Mouse (Mus musculus): ENCODE data around the gene Ush2a. TPM values are rescaled to one million over a fixed set of nuclear protein-coding genes. Genes with fewer than 3 reads are reported as not detected.

The Ush2a gene
- total RNA-seq, 2 experiments from 2014 or later = not detected

DNA sequence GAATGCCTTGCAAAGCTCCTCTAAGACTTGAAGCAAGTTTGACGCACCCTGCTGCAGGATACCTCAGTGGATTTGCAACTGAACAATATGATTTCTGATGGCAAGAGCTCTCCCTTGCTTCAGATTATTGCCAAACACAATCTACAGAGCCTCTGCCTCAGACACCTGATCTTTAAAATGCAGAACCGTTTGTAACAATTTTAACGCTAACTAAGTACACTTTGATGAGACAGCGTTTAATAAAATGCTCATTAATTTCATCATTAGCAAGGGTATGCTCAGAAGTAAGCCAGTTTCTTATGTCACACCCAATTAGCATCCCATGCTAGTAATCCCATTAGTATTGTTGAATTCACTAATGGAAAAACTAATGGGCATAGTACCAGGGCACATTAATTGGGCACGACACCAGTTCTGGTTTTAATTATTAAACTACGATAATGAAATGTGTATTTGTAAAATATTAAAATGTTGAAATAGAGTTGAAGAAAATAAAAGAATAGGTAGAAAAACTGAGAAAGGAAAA, 267.8 kb downstream of the Ush2a start:
- no peak for ATAC-seq (replicated peaks; ENCODE audit: low FRiP score, poor library complexity, severe bottlenecking)

DNA sequence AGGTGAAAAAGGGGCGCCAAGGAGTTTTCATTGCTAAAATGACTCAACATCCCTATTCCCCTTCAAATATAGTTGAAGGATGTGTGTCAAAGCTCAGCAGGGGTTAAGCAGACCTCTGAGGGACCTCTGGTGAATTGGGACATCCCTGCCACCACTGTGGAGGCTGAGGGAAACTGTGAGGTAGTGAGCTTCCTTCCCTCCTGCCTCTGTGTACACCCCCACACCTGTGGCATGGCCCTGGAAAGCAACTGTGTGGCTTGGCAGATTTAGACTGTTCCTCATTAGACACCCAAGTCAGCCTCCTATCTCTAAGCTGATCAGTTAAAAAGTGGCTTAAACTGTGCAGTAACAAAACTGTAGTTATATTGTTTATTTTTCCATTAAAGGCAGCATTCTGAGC, 275.2 kb downstream of the Ush2a start:
- no peak for ATAC-seq (replicated peaks; ENCODE audit: low FRiP score, poor library complexity, severe bottlenecking)

DNA sequence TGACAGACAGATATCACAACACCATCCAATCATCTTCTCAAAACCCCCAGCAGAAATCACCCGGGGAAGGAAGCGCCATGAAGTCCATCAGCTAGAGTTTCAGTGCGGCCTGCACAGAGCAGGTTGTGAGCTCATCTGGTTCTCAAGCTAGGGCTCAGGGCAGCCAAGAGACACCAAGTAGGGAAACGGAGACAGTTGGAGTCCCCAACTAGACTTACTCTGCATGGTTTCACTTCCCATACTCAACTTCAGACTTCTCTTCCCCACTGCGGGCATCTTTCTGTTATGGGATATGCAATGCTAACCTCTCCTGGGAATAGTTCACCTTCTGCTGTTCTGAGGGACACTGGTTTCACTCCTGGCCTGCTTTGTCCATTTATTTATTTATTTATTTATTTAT, 277.8 kb downstream of the Ush2a start:
- ATAC-seq (replicated peaks; ENCODE audit: low FRiP score, poor library complexity, severe bottlenecking) = no peak

DNA sequence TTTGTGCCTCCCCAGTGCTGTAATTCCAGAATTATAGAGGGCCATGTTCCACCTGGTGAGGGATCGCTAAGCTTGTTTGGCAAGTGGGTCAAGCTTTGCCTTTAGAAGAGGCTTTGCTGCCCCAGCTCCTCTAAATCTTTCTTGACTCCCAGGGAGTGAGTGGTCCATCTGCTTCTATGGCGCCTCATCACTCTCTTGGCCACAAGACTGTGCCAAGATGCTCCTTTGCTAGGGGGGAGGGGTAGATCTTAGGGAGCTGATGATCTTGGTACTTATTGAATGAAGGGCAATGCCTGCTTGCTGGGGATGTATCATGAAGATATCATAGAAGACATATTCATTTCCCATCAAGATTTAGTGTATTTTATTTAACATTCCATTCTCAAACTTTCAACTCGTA, 279.7 kb downstream of the Ush2a start:
- ATAC-seq (replicated peaks; ENCODE audit: low FRiP score, poor library complexity, severe bottlenecking) = no peak

DNA sequence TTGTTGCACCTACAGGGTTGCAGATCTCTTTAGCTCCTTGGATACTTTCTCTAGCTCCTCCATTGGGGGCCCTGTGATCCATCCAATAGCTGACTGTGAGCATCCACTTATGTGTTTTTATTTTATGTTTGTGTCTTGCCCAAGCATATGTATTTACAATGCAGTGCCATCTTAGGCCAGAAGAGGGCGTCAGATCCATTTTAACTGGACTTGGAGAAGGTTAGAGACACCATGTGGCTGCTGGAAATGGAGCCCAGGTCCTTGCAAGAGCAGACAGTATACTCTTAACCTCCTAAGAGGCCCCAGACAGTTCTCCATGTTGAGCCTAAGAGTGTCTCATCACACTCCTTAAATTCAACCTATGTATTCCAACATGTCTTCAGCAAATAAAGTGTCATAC, 281.5 kb downstream of the Ush2a start:
- ATAC-seq (replicated peaks; ENCODE audit: low FRiP score, poor library complexity, severe bottlenecking) = no peak

DNA sequence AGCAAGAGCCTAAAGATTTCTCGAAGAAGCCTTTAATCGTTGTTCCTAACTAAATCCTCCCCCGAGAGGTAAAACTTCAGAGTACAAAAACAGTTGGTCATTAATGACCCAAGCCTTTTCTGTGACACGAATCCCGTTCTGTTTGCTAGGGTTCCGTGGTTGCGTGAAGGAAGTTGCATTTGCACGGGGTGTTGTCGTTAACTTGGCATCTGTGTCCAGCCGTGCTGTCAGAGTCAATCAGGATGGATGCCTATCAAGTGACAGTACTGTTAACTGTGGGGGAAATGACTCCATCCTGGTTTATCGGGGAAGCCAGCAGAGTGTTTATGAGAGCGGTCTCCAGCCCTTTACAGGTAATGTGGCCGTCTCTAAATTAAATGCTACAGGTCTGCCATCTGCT, 287.9 kb downstream of the Ush2a start:
- ATAC-seq (replicated peaks; ENCODE audit: low FRiP score, poor library complexity, severe bottlenecking) = no peak

DNA sequence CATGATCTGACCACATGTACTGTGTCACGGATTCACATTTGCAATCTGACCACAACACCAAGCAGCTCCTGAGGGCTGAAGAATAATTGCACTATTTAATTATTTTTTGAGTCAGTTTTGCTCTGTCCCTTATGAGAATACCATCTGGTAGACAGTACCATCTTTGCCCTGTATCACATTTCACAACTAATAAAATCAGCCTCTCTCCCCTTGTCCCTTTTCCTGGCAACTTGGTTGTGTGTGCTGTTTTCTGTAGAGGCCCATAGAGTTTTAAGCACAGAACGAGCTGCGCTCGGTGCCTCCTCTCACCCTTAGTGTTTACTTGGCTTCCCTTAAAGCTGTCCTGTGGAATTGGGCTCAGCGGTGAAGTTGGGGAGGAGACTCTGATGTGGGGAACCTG, 290.0 kb downstream of the Ush2a start:
- ATAC-seq (replicated peaks; ENCODE audit: low FRiP score, poor library complexity, severe bottlenecking) = no peak

DNA sequence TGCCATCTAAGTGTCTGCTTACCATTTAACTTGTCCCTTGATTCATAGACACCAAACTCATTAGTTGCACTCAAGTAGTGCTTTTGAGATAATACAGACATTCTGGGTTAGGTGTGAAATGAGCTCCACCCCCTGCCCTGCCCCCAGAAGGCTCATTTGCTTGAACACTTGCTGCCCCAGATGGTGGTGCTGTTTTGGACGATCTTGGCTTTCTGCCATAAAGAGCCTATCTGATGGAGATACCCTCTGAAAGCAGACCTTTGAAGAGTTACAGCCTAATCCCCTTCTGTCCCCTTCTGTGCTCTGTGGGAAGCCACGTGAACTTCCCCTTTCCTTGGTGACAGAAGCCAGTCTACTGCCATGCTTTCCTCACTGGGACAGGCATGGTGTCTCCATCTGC, 297.1 kb downstream of the Ush2a start:
- ATAC-seq (replicated peaks; ENCODE audit: low FRiP score, poor library complexity, severe bottlenecking) = no peak

DNA sequence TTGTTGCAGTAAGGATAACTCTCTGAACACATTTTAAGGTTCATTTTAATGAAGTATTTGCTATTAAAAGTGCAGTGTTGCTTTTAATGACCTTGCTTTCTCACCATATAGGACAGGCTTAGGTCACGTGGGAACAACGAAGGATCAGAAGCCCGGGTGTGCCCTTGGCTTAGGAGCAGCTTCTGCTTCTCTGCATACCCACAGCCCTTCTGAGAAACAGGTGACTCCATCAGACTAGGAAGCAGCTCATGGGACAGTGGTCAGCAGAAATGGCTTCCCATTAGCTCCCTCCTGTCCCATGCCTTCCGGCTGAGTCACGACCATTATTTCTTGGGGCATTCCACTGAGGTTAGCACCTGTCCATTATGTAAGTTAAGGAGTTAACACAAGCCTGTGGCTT, 304.4 kb downstream of the Ush2a start:
- ATAC-seq (replicated peaks; ENCODE audit: low FRiP score, poor library complexity, severe bottlenecking) = no peak

DNA sequence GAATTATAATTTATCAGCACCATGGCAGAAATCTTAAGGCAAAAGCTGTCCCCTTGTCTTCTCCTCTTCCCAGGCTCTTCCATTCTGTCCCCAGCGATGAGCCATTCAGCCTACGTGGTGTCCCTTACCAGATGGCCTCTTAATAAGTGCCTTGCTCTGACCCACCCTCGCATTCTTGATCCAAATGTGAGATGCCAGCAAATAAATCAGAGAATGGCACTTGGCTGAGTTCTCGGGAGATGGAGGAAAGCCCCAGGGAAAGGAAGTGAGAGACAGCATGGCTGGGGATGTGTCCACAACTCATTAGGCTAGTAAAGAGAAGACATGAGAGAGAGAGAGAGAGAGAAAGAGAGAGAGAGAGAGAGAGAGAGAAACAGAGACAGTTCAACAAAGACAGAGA, 305.7 kb downstream of the Ush2a start:
- no peak for ATAC-seq (replicated peaks; ENCODE audit: low FRiP score, poor library complexity, severe bottlenecking)

DNA sequence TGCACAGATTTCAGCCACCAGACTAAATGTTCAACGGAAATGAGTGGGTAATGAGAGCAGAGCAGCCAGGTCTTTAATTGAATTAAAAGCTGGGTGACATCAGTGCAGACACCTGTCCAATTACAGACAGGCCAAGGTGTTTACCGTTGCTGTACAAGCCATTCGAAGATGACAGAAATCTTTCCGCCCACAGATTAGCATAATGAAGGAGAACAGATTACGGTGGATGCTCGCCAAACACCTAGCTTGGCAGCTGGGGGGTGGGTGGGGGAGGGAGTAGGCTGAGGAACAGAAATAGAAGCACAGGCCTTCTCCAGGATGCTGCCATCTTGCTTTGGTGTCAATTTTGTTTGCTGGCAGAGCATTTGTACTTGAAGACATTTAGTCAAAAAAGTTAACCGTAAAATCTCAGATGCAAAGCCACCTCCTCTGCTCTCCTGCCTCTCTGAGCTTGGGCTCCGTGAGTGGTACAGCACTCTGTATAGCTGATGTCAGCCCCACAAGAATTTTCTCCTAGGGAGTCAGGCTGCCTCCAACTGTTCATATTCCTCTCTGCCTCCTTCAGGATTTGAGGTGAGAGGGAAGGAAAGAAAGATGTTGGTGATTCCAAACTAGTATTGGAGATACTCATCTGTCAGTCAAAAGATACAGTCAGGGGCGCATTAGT, 306.6 kb downstream of the Ush2a start:
- ATAC-seq (replicated peaks; ENCODE audit: low FRiP score, poor library complexity, severe bottlenecking) = no peak

DNA sequence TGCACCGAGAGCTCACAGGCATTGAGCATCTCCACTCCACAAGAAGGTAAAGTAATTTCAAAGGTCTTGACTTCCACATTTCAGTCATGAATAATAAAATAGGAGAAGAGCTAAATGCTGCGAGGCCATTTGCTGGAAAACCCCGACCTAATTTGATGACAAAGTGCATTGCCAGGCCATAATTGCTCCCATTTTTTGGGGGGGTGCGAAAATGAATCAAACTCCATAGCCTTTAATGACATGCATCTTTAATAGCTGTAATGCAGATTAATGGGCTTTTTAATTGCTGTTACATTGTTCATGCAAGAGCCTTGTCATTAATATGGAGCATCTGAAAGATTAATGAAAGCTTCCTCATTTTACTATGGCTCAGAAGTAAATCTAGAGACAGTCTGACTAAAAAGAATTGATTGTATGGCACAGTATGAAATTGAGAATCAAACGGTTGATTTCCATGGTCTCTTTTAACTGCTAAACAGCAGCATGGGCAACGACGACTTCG, 314.5 kb downstream of the Ush2a start:
- no peak for ATAC-seq (replicated peaks; ENCODE audit: low FRiP score, poor library complexity, severe bottlenecking)

DNA sequence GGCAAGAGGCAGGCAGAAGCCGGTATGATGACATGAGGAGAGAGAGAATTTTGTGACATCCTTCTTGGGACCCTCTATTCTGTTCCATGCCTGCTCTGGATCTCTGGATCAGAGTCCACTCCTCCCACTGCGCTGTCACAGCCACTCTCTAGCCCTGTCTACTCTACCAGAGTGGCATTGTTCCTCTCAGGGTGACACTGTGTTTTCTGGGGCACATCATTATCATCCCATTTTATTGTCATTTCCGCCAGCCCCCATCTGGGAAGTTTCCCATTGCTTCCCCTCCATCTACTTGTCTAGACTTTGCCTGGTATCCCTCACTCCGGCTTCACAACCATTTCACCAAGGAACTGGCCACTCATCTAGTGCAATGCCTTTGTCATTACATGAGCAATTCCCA, 315.6 kb downstream of the Ush2a start:
- no peak for ATAC-seq (replicated peaks; ENCODE audit: low FRiP score, poor library complexity, severe bottlenecking)

DNA sequence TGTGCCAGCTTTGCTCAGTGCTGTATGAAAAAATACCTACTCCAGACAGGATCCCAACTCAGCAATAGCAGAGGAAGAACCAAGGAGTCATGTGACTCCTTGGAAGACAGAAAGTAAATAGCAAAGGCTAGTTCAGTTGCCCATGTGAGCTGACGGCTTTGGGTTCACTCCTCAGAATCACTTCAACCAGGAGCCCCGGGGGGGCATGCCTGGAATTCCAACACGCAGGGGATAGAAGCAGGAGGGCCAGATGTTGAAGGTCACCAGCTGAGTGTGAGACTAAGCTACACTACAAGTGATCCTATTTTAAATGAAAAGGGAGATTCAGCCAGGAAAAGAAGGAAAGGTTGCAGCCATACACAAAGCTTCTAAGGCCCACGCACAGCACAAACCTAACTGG, 319.3 kb downstream of the Ush2a start:
- ATAC-seq (replicated peaks; ENCODE audit: low FRiP score, poor library complexity, severe bottlenecking) = no peak

DNA sequence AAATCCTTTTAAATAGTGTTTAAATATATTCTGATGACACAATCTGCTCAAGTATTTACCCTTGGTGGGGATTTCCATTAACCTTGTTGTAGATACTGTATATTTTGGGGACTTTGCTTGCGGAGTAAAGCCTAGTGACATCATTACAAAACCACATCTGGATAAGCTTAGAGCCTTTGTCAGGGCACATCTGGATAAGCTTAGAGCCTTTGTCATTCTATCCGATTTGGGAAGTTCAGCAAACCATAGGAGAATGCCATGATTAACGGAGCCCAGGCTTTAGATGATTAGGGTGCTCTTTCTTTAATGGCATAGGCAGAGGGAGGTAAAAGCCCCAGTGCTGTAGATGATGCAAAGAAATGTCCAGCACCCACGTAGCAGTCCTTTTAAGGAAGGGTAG, 333.4 kb downstream of the Ush2a start:
- ATAC-seq (replicated peaks; ENCODE audit: low FRiP score, poor library complexity, severe bottlenecking) = no peak

DNA sequence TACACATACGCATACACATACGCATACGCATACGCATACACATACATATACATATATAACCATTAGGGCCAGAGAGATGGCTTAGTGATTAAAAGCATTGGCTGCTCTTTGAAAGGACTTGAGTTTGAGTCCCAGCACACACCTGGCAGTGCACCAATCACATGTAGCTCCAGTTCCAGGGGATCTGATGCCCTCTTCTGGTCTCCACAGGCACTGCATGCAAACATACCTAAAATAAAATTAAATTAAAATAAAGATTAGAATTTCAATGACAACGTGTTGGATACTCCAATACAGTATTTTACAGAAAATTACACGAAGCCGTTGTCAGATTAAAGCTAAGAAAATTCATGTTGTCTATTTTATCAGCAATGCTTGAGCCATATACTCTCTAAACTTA, 336.2 kb downstream of the Ush2a start:
- no peak for ATAC-seq (replicated peaks; ENCODE audit: low FRiP score, poor library complexity, severe bottlenecking)

DNA sequence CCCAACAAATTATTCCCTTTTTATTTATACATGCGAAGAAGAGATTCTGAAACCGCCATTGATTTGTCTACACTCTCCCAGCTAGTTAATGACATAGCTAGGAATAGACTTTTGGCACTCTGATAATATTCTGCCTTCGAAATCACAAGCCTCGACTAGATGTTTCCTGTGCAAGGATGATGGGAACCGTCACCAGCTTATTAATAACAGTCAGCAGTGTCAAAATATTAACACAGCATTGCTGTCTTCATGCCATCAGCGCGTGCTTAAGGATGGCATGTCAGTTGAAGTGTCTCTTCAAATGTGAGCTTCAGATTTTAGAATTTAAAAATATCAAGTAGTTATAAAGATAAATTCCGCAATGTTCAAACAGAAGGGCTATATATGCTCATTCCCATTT, 337.3 kb downstream of the Ush2a start:
- no peak for ATAC-seq (replicated peaks; ENCODE audit: low FRiP score, poor library complexity, severe bottlenecking)

DNA sequence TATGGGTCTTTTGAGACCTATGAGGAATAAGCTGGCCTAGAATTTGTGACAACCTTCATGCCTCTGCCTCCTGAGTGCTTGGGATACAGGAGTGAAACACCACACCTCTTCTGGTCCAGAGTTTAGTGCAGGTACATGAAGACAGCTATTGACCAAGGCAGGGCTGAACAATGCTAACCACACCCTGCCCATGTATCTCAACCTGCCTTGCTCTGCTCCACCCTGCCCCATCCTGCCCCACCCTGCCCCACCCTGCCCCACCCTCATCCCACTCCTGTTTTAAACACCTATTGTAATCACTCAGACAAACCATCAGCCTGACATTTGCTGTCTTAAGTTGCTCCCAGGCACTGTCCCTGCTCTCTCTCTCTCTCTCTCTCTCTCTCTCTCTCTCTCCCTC, 344.6 kb downstream of the Ush2a start:
- ATAC-seq (replicated peaks; ENCODE audit: low FRiP score, poor library complexity, severe bottlenecking) = no peak

DNA sequence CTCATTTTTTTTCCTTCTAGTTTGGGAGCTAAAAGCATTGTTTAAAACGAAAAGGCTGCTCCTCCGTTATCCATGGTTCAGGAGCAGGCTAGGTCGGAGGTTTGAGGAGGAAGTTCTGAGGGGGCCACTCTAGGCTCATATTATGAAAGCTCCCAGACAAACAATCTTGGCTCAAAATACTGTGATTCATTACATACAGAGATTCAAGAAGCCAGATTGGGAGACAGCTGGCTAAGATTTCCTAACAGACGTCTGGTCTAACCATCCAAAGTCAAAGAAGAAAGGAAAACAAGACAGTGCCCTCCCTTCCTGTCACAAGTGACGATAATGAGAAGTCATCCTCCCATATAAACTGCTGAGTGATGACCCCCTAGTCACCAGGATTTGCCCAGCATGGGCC, 354.7 kb downstream of the Ush2a start:
- no peak for ATAC-seq (replicated peaks; ENCODE audit: low FRiP score, poor library complexity, severe bottlenecking)

DNA sequence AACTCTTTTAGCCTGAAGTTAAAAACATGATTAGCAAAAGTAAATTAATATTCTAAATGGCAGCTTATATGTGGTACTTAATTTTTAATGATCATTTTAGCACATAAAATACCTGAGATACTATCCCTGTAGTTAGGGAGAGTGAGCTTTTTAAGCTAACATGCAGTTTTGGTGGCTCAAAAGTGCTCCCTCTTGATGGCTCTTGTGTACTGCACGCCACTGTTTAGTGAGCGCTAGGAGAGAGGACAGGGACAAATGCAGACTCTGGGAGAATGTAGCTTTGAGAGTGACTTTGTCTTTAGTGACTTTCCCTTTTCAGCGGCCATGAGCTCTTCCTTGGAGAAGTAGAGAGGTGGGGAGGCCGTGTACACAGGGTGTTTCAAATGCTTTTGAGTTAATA, 371.9 kb downstream of the Ush2a start:
- no peak for ATAC-seq (replicated peaks; ENCODE audit: low FRiP score, poor library complexity, severe bottlenecking)

DNA sequence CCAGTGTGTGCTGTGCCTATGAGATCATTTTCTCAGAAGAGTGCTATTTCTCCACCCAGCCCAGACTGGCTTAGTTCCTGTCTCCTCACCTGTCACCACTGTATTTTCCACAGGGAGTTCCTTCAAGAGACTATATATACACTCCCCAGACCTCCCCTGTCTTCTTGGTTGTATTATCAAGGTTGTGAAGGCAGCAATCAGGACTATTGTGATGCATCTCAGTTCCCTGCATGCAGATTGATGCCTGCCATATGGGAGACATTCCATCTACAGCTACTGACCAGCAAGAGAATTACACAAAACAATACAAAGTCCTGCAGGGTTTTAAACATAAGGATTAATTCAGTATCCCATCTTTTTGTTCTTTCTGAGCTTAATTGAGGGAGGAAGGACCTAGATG, 377.8 kb downstream of the Ush2a start:
- ATAC-seq (replicated peaks; ENCODE audit: low FRiP score, poor library complexity, severe bottlenecking) = no peak

DNA sequence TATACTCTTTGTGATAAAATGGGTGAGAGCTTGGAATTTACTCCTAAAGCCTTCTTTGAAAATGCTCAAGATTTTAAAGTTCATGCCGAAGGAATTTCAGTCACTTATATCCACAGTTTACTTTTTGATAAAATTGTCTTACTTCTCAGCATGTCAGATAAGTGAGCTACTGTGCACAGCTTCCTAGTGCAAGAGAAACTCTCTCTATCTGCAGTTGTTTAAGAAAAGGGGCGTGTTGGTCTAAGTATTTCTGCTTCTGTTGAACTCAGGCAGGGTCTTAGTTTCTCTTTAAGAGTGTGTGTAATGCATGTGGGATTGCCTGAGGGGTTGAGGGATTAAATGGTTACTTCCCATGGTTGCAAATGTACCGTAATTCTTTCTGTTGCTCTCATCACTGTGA, 381.3 kb downstream of the Ush2a start:
- ATAC-seq (replicated peaks; ENCODE audit: low FRiP score, poor library complexity, severe bottlenecking) = no peak
